Mouse (Mus musculus): ENCODE measurements around the gene Tas2r130.
"Not testable (repeated sequence)": the region's sequence is repeated elsewhere in the genome, so short reads cannot be mapped to it uniquely, and the experiment has no call there.

Tas2r130 gene

GRCm38 (mm10) chr6:131630812-131631211 lies at the start of gene Tas2r130:
Gene Tas2r130, minus strand, starts transcription at chr6:131630912.
- in situ Hi-C loops (cut with MboI; ENCODE audit: low sequenced_read_pairs) = no loop called here

GRCm38 (mm10) chr6:131678786-131679185 lies 48.1 kb upstream of the Tas2r130 start, which contains the start of gene Tas2r106:
Gene Tas2r106, minus strand, starts transcription at chr6:131678886.
- in situ Hi-C loops (cut with MboI; ENCODE audit: low sequenced_read_pairs) = no loop called here

- in situ Hi-C loops (cut with MboI; ENCODE audit: low sequenced_read_pairs) = no loop called here
Measured at GRCm38 (mm10) chr6:131660049-131660448, 29.3 kb upstream of the Tas2r130 start, which contains the start of gene Tas2r107. Gene Tas2r107, minus strand, starts transcription at chr6:131660149.

- in situ Hi-C loops (cut with MboI; ENCODE audit: low sequenced_read_pairs) = not testable (repeated sequence)
Measured at GRCm38 (mm10) chr6:131609956-131610355, 20.8 kb downstream of the Tas2r130 start.

- in situ Hi-C loops (cut with MboI; ENCODE audit: low sequenced_read_pairs) = no loop called here
Measured at GRCm38 (mm10) chr6:131604821-131605220, 25.9 kb downstream of the Tas2r130 start.

Measured in CH12F3 (cell line).